In genomic region chr4:92555186-92555585, GRCm38 (mm10) we compare ENCODE assay signal across 26 mouse cellular contexts.
DNase-seq lines count a peak whose midpoint lies in the region; TF ChIP-seq lines count a peak whose summit lies in the region.
"Had no signal": no experiment of that assay in that cellular context is flagged by ENCODE, and none has a peak within 500 bp of the region (broad histone marks: within the 10 kb centered on the region; RNA-seq: fewer than 3 reads in every experiment).

No protein-coding gene starts in this region.

- peak; percentile 77 for DNase-seq in 3T3-L1 (ENCODE audit: low read depth, low spot score)
- peak; percentile 57 for DNase-seq in Muller cell, postnatal 12 days (ENCODE audit: inconsistent ontology term)
- DNase-seq in kidney, postnatal 36 days = no peak
- DNase-seq in cerebellum, postnatal 36 days = no peak
- no peak for DNase-seq in left cerebral cortex, postnatal 10 days (ENCODE audit: extremely low spot score in 1 of 2, low spot score in 2 of 2)
- DNase-seq: adrenal gland, adult 8-10 months; adrenal gland, postnatal 25 days; B cell, adult 2 months; cerebellum, adult 11 months; cerebellum, adult 2 months; cerebellum, adult 9-11 months; cerebellum, postnatal 25 days; gastrocnemius, adult 2 months; gastrocnemius, postnatal 14 days; heart, adult 11 months; heart, postnatal 10 days; heart, postnatal 36 days; kidney, adult 11 months had no signal

- H3K4me3 ChIP-seq in bone marrow macrophage, adult 2 months (ENCODE audit: insufficient read depth, low read length) = no peak overlapping the region
- H3K4me3 ChIP-seq: forebrain, embryonic 10.5 days; forebrain, embryonic 13.5 days; gastrocnemius, adult 2 months; heart, embryonic 12.5 days; heart, embryonic 15.5 days; hindbrain, embryonic 10.5 days; hindbrain, embryonic 13.5 days; intestine, embryonic 15.5 days had no signal

- TF ChIP-seq POLR2A in bone marrow macrophage, adult 2 months (IDR thresholded peaks at IDR 0.05; ENCODE audit: borderline replicate concordance, low read depth, low read length) = no peak

- no peak for TF ChIP-seq CTCF in bone marrow macrophage, adult 2 months (IDR thresholded peaks at IDR 0.05; ENCODE audit: low read depth, low read length)

- H3K4me1 ChIP-seq in bone marrow macrophage, adult 2 months (ENCODE audit: control insufficient read depth, insufficient read depth, low read length) = no peaks in the 10 kb centered on the region
- H3K4me1 ChIP-seq: forebrain, embryonic 10.5 days; forebrain, embryonic 13.5 days; heart, embryonic 12.5 days; heart, embryonic 15.5 days; hindbrain, embryonic 10.5 days; hindbrain, embryonic 13.5 days; intestine, embryonic 15.5 days had no signal

- intact Hi-C loops in left cerebral cortex, postnatal 10 days (cut with DNase I) = no loop called here

- H3K27ac ChIP-seq in bone marrow macrophage, adult 2 months (ENCODE audit: insufficient read depth, low read depth, low read length) = peak overlapping the region; percentile 12; the same call in 1 of the 2 replicates
- H3K27ac ChIP-seq: forebrain, embryonic 10.5 days; forebrain, embryonic 13.5 days; gastrocnemius, adult 2 months; heart, embryonic 15.5 days; hindbrain, embryonic 10.5 days; hindbrain, embryonic 13.5 days; intestine, embryonic 15.5 days had no signal

Comparison
In these comparisons a context has a peak if more than half of its experiments do, and no peak if none do; other contexts are left out.
1. DNase-seq: peak in 3T3-L1 (single experiment) and Muller cell, postnatal 12 days (single experiment); none in kidney, postnatal 36 days (0 of 2), cerebellum, postnatal 36 days (0 of 2) and left cerebral cortex, postnatal 10 days (0 of 2).